Mouse (Mus musculus): ENCODE results near the gene Metap2.

DNA sequence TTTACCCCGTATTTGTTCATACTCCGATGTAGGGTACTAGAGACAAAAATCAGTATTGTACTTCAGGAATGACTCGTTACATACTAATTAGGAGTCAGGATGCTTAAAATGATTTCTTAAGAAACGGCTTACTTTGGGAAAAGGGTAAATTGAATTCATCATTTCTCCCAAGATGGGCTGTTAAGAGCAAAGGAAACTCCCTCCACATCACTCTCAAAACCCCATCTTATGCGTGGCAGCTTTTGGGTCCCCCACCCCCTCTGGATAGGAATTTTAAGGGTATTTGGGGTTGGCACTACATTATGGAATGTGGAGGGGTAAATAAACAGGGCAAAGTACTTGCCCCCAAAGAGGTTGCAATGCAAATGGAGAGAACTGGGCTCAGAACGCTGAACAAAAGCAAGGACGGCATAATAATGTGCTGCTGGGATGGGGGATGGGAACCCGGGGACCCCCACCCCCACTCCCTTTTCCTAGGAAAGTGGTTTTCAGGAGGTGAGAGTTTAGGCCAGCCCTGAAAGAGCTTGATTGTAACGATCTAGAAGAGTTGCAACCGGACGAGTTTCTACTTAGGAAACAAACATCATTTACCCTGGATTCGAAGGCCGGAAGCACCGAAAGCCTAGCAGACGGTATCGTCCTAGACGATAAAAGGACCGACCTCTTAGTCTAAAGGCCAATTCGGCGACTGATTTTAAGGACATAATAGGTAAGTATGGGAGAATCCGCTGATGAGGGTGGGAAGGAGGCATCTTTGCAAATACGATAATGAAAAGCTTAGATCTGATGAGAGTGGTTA is 65.8 kb downstream of the Metap2 start, which contains the start of gene Usp44:
- no peak for TF ChIP-seq GATA1 (IDR thresholded peaks at IDR 0.05; ENCODE audit: low read length)
- no peak for TF ChIP-seq TAL1 (IDR thresholded peaks at IDR 0.05; ENCODE audit: low read length)
